Mouse (Mus musculus) forebrain, postnatal 0 days (tissue): Measurements from ENCODE around the gene Gpr27. TPM values are rescaled to one million over a fixed set of nuclear protein-coding genes. Genes with fewer than 3 reads are reported as not detected.

Experiments used
- ATAC-seq: fragments of 200-750 bp; cut with Nextera tagmentation; 2 replicates; pipeline ENCODE4 v1.8.0; 2017; ENCODE audit warnings: mild to moderate bottlenecking, moderate library complexity
- DNase-seq: peaks from one replicate; pipeline ENCODE4 v3.0.0-alpha.2; 2015
- H3K27ac ChIP-seq: fragments of 300-500 bp; sonication (generic); 2 replicates; pipeline ENCODE4 v1.5.1; 2014; ENCODE audit warnings: low read depth, mild to moderate bottlenecking, antibody characterized with exemption, low read length, moderate library complexity, mixed read lengths
- H3K27me3 ChIP-seq: fragments of 300-500 bp; sonication (generic); 2 replicates; pipeline ENCODE4 v1.6.1; 2014; ENCODE audit warnings: mild to moderate bottlenecking, low read length, mixed read lengths; ENCODE audit not compliant: insufficient read depth
- H3K36me3 ChIP-seq: fragments of 300-500 bp; sonication (generic); 2 replicates; pipeline ENCODE4 v1.6.1; 2014; ENCODE audit warnings: mild to moderate bottlenecking, moderate library complexity; ENCODE audit not compliant: insufficient read depth
- H3K4me1 ChIP-seq: fragments of 300-500 bp; sonication (generic); 2 replicates; pipeline ENCODE4 v1.6.1; 2014; ENCODE audit warnings: antibody characterized with exemption; ENCODE audit not compliant: insufficient read depth
- H3K4me2 ChIP-seq: fragments of 300-500 bp; sonication (generic); 2 replicates; pipeline ENCODE4 v1.6.1; 2014; ENCODE audit warnings: low read depth, mild to moderate bottlenecking, moderate library complexity
- H3K4me3 ChIP-seq: fragments of 300-500 bp; sonication (generic); 2 replicates; pipeline ENCODE4 v1.5.1; 2014; ENCODE audit warnings: low read depth, low read length, mixed read lengths
- H3K9ac ChIP-seq: fragments of 300-500 bp; sonication (generic); 2 replicates; pipeline ENCODE4 v1.6.1; 2014; ENCODE audit warnings: mild to moderate bottlenecking
- H3K9me3 ChIP-seq: fragments of 300-500 bp; sonication (generic); 2 replicates; pipeline ENCODE4 v1.6.1; 2016; ENCODE audit warnings: low read length
- CTCF ChIP-seq: sonication (generic); IDR thresholded peaks from 2 replicates; pipeline ENCODE4 v1.5.1; 2016; ENCODE audit warnings: antibody characterized with exemption, control low read depth, low read depth
- WGBS: fragments of 180-500 bp; shearing (Covaris S2); extraction: QIAGEN DNeasy Blood & Tissue Kit; methylation state at CpG from one replicate; pipeline ENCODE4 v1.1.7; 2014; 5-methylcytosine and 5-hydroxymethylcytosine counted together
- polyA plus RNA-seq: library from polyadenylated mRNA; unstranded; fragments of >200 nt; fragmentation: Nextera tagmentation; extraction: Ambion mirVana; gene quantifications from 2 replicates; pipeline ENCODE4 v1.2.1, GENCODE M21; 2015
- total RNA-seq: library from RNA; depleted of rRNA; stranded (reverse); fragments of >200 nt; gene quantifications from 2 replicates; pipeline ENCODE4 v1.2.3, GENCODE M21; 2014

Gpr27 gene
- total and polyA plus RNA-seq, 2 experiments from 2014 or later: 38.5 to 127 TPM

GRCm38 (mm10) chr6:99677325-99677724 lies 15.2 kb upstream of the Gpr27 start:
- no peak for ATAC-seq
- H3K27me3 ChIP-seq: no peaks in the 10 kb centered on the region
- no peak overlapping the region for H3K4me3 ChIP-seq
- H3K36me3 ChIP-seq: no peaks in the 10 kb centered on the region
- H3K9me3 ChIP-seq: no peaks in the 10 kb centered on the region
- no peak for TF ChIP-seq CTCF
- no peak overlapping the region for H3K4me2 ChIP-seq
- H3K27ac ChIP-seq: no peak overlapping the region
- no peak overlapping the region for H3K9ac ChIP-seq
- DNase-seq: no peak
- peaks cover 8% of the 10 kb centered on the region; the same call in 1 of the 2 replicates for H3K4me1 ChIP-seq
- 88% methylated on average over 8 of the region's 8 CpGs for WGBS

GRCm38 (mm10) chr6:99678108-99678507 lies 14.4 kb upstream of the Gpr27 start:
- WGBS: 42% methylated on average over 11 of the region's 11 CpGs
- no peaks in the 10 kb centered on the region for H3K27me3 ChIP-seq
- no peak overlapping the region for H3K27ac ChIP-seq
- ATAC-seq (peak; percentile 77), DNase-seq (no peak)
- H3K4me1 ChIP-seq: peaks cover 8% of the 10 kb centered on the region; the same call in 1 of the 2 replicates
- no peak for TF ChIP-seq CTCF
- H3K9ac ChIP-seq: no peak overlapping the region
- no peaks in the 10 kb centered on the region for H3K9me3 ChIP-seq
- no peak overlapping the region for H3K4me2 ChIP-seq
- H3K4me3 ChIP-seq: no peak overlapping the region
- H3K36me3 ChIP-seq: no peaks in the 10 kb centered on the region

DNA sequence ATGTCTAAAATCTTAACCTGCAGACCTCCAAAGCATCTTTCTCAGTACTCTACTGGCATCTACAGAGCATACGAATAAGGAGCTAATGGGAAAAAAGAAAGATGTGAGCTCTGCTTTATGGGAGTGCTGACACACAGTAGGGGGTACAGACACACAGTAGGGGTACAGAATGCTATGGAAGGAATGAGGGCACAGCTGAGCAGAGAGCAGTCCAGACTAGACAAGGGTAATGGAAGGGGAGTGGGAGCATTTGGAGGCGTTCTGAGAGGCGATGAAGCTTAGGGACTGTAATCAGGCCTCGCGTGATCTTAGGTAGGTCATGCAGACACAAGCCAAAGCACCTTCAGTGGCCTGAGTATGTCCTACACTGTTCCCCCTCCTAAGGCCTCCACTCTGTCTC lies 8.5 kb upstream of the Gpr27 start:
- no peak overlapping the region for H3K4me3 ChIP-seq
- WGBS: 90% methylated on average over 5 of the region's 5 CpGs
- no peak overlapping the region for H3K27ac ChIP-seq
- no peaks in the 10 kb centered on the region for H3K4me1 ChIP-seq
- no peak for TF ChIP-seq CTCF
- no peak overlapping the region for H3K9ac ChIP-seq
- no peak overlapping the region for H3K4me2 ChIP-seq
- no peaks in the 10 kb centered on the region for H3K27me3 ChIP-seq
- DNase-seq (no peak), ATAC-seq (no peak)
- H3K9me3 ChIP-seq: no peaks in the 10 kb centered on the region
- no peaks in the 10 kb centered on the region for H3K36me3 ChIP-seq

- WGBS: 56% methylated on average over 5 of the region's 5 CpGs
- H3K36me3 ChIP-seq: no peaks in the 10 kb centered on the region
- H3K9ac ChIP-seq: no peak overlapping the region
- H3K4me1 ChIP-seq: no peaks in the 10 kb centered on the region
- ATAC-seq (no peak), DNase-seq (no peak)
- TF ChIP-seq CTCF: peak; percentile 62
- no peak overlapping the region for H3K27ac ChIP-seq
- no peak overlapping the region for H3K4me3 ChIP-seq
- H3K4me2 ChIP-seq: no peak overlapping the region
- no peaks in the 10 kb centered on the region for H3K9me3 ChIP-seq
- no peaks in the 10 kb centered on the region for H3K27me3 ChIP-seq
Observed at GRCm38 (mm10) chr6:99684899-99685298, 7.6 kb upstream of the Gpr27 start.

DNA sequence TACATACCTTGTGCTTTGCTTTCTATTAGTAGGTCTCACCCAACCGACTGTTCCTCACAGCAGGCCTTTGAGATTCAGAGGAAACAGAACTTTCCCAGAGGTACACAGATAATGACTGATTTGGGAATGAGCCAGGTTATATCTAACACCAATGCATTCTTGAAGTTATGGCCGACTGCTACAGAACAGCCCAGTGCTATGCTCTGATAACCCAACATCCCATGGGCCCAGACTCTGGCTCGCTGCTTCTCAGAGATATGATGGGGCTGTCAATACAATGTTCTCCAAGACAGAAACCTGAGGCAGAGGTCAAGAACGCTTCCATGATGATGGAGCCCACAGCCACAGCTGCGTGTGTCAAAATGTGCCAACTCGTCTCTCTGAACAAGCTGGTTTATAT lies 4.0 kb upstream of the Gpr27 start:
- Histone ChIP-seq H3K27ac (no peak overlapping the region), H3K4me1 (no peaks in the 10 kb centered on the region), H3K4me3 (no peak overlapping the region), H3K9me3 (no peaks in the 10 kb centered on the region), H3K9ac (no peak overlapping the region), H3K27me3 (no peaks in the 10 kb centered on the region), H3K4me2 (no peak overlapping the region), H3K36me3 (no peaks in the 10 kb centered on the region)
- no peak for TF ChIP-seq CTCF
- no peak for DNase-seq
- no peak for ATAC-seq
- 90% methylated on average over 6 of the region's 6 CpGs for WGBS

- peak; percentile 8; the same call in 1 of the 2 replicates for ATAC-seq
- no peak for DNase-seq
- Histone ChIP-seq H3K4me1 (peaks cover 8% of the 10 kb centered on the region), H3K4me3 (peak overlapping the region; percentile 73), H3K36me3 (no peaks in the 10 kb centered on the region), H3K4me2 (peak overlapping the region; percentile 94), H3K27me3 (no peaks in the 10 kb centered on the region), H3K27ac (peak overlapping the region; percentile 96), H3K9ac (peak overlapping the region; percentile 91), H3K9me3 (no peaks in the 10 kb centered on the region)
- peak; percentile 38; the same call in 1 of the 2 replicates for TF ChIP-seq CTCF
- 7% methylated on average over 24 of the region's 25 CpGs for WGBS
Observed at GRCm38 (mm10) chr6:99691666-99692205, 743 bp upstream of the Gpr27 start.

- Histone ChIP-seq H3K4me2 (peak overlapping the region; percentile 94), H3K27me3 (no peaks in the 10 kb centered on the region), H3K4me3 (peak overlapping the region; percentile 73), H3K4me1 (peaks cover 8% of the 10 kb centered on the region), H3K9me3 (no peaks in the 10 kb centered on the region), H3K36me3 (no peaks in the 10 kb centered on the region), H3K27ac (peak overlapping the region; percentile 96), H3K9ac (peak overlapping the region; percentile 91)
- TF ChIP-seq CTCF: no peak
- DNase-seq (no peak), ATAC-seq (peak; percentile 44)
- 2% methylated on average over 110 of the region's 110 CpGs for WGBS
Observed at GRCm38 (mm10) chr6:99692916-99693841, 700 bp downstream of the Gpr27 start.
